Mouse (Mus musculus): Measurements from ENCODE around the gene Med9. TPM values are rescaled to one million over a fixed set of nuclear protein-coding genes. Genes with fewer than 3 reads are reported as not detected.

Gene Med9
- polyA plus RNA-seq, 1 experiment from 2014 or later, result 35.7 TPM

DNA sequence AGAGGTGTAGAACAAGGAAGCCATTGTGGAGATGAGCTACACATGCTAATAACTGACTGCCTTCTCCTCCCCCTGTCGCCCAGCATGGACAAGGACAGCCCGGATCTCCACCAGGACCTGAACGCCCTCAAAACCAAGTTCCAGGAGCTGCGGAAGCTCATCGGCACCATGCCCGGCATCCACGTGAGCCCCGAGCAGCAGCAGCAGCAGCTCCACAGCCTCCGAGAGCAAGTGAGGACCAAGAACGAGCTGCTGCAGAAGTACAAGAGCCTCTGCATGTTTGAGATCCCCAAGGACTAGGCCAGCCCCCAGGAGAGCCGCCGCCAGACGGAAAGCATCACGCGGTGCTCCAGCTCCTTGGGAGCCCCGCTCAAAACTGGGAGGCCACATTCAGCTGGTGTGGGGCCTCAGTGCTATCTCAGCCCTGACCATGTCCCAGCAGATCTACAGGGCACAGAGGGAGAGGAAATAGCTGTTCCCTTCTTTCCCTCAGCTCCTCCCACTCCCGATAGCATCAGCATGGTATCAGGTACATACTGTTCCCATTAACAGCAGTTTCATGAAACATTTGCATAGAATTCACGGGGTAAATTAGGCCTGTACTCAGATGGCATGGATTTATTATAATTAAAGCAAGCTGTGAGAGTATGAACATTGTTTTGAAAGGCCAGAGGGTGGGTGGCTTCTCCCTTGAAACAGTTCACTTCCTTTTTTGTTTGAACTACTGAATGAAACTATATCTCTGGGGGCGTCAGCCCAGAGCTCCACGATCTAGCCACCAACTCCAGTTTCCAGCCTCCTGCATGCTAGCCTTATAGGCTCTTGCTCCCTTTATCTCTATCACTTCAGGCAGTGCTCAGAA, 12.7 kb downstream of the Med9 start:
- H3K9me3 ChIP-seq (replicated peaks; ENCODE audit: control insufficient read depth, low read length), result no peaks in the 10 kb centered on the region
- H3K4me2 ChIP-seq (ENCODE audit: low read length), result no peak overlapping the region
- DNase-seq (ENCODE audit: low spot score) (no peak), ATAC-seq (no peak)
- no peak overlapping the region for H3K4me3 ChIP-seq (ENCODE audit: low read depth, low read length)
- H3K9ac ChIP-seq (ENCODE audit: low read length), result no peak overlapping the region
- H3K27ac ChIP-seq (ENCODE audit: low read depth, low read length), result no peak overlapping the region
- WGBS, result 88% methylated on average over 20 of the region's 20 CpGs
- peaks cover 16% of the 10 kb centered on the region for H3K4me1 ChIP-seq (ENCODE audit: control insufficient read depth, insufficient read depth, low read length)
- H3K36me3 ChIP-seq (ENCODE audit: control insufficient read depth, insufficient read depth, low read length), result peaks cover 18% of the 10 kb centered on the region
- H3K27me3 ChIP-seq (replicated peaks; ENCODE audit: control insufficient read depth, insufficient read depth, low read length), result peaks cover 17% of the 10 kb centered on the region

DNA sequence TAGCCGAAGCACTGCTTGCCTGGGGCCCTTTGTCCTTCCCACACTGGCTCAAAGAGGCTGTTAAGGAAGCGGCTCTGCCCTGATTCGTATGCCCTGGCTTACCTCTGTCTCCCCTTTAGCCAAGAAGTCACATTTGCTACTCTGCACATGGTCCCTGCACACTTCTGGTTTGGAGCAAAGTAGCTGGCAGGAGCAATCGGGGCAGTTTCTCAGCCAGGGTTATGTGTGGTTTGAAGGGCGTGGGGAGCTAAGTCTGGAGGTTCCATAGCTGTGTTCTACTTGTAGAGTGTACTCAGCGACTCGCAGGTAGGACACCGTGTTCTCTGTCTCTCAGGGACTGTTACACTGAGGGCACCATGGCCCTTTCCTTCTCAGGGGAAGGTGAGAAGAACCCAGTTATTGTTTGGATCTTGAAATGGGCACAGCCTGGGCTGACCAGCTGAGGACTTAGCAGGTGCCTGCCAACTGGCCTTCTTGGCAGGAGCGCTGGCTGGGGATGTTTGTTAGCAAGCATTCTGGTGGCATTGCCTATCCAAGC, 13.4 kb downstream of the Med9 start:
- Histone ChIP-seq H3K4me3 (ENCODE audit: low read depth, low read length) (no peak overlapping the region), H3K4me1 (ENCODE audit: control insufficient read depth, insufficient read depth, low read length) (peaks cover 16% of the 10 kb centered on the region), H3K27ac (ENCODE audit: low read depth, low read length) (no peak overlapping the region), H3K9ac (ENCODE audit: low read length) (no peak overlapping the region), H3K4me2 (ENCODE audit: low read length) (no peak overlapping the region), H3K27me3 (replicated peaks; ENCODE audit: control insufficient read depth, insufficient read depth, low read length) (peaks cover 17% of the 10 kb centered on the region), H3K9me3 (replicated peaks; ENCODE audit: control insufficient read depth, low read length) (no peaks in the 10 kb centered on the region), H3K36me3 (ENCODE audit: control insufficient read depth, insufficient read depth, low read length) (peaks cover 18% of the 10 kb centered on the region)
- ATAC-seq (no peak), DNase-seq (ENCODE audit: low spot score) (no peak)
- 88% methylated on average over 9 of the region's 9 CpGs for WGBS

DNA sequence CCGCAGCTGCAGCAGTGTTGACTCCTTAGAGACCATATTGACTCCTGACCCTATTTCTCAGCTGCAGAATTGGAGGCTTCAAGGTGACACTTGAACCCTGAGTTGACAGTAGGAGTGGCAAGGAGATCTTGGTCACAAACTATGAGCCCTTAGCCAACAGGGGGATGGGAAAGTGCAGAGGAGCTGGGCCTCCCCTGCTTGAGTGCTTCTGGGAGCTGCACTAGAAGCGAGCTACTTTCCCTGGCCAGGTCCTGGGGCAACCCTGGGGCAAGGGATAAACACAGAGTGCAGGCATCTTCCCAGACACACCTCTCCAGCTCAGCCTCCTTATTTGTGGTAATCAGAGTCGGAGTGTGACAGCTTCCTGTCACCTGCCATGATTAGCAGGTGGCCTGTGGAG, 14.6 kb downstream of the Med9 start:
- 71% methylated on average over 3 of the region's 3 CpGs for WGBS
- ATAC-seq, result no peak
- Histone ChIP-seq H3K4me2 (ENCODE audit: low read length) (no peak overlapping the region), H3K36me3 (ENCODE audit: control insufficient read depth, insufficient read depth, low read length) (peaks cover 18% of the 10 kb centered on the region), H3K27ac (ENCODE audit: low read depth, low read length) (no peak overlapping the region), H3K4me1 (ENCODE audit: control insufficient read depth, insufficient read depth, low read length) (peaks cover 16% of the 10 kb centered on the region), H3K9ac (ENCODE audit: low read length) (no peak overlapping the region), H3K4me3 (ENCODE audit: low read depth, low read length) (no peak overlapping the region), H3K27me3 (replicated peaks; ENCODE audit: control insufficient read depth, insufficient read depth, low read length) (peaks cover 17% of the 10 kb centered on the region), H3K9me3 (replicated peaks; ENCODE audit: control insufficient read depth, low read length) (no peaks in the 10 kb centered on the region)
- no peak for DNase-seq (ENCODE audit: low spot score)

- peaks cover 16% of the 10 kb centered on the region for H3K4me1 ChIP-seq (ENCODE audit: control insufficient read depth, insufficient read depth, low read length)
- H3K36me3 ChIP-seq (ENCODE audit: control insufficient read depth, insufficient read depth, low read length), result peaks cover 18% of the 10 kb centered on the region
- peaks cover 17% of the 10 kb centered on the region for H3K27me3 ChIP-seq (replicated peaks; ENCODE audit: control insufficient read depth, insufficient read depth, low read length)
- H3K4me2 ChIP-seq (ENCODE audit: low read length), result peak overlapping the region; percentile 91
- ATAC-seq (no peak), DNase-seq (ENCODE audit: low spot score) (peak; percentile 36)
- no peak overlapping the region for H3K27ac ChIP-seq (ENCODE audit: low read depth, low read length)
- no peaks in the 10 kb centered on the region for H3K9me3 ChIP-seq (replicated peaks; ENCODE audit: control insufficient read depth, low read length)
- peak overlapping the region; percentile 49 for H3K9ac ChIP-seq (ENCODE audit: low read length)
- 6% methylated on average over 34 of the region's 34 CpGs for WGBS
- peak overlapping the region; percentile 36 for H3K4me3 ChIP-seq (ENCODE audit: low read depth, low read length)
Observed at GRCm38 (mm10) chr11:59963364-59964162, 15.6 kb downstream of the Med9 start.

DNA sequence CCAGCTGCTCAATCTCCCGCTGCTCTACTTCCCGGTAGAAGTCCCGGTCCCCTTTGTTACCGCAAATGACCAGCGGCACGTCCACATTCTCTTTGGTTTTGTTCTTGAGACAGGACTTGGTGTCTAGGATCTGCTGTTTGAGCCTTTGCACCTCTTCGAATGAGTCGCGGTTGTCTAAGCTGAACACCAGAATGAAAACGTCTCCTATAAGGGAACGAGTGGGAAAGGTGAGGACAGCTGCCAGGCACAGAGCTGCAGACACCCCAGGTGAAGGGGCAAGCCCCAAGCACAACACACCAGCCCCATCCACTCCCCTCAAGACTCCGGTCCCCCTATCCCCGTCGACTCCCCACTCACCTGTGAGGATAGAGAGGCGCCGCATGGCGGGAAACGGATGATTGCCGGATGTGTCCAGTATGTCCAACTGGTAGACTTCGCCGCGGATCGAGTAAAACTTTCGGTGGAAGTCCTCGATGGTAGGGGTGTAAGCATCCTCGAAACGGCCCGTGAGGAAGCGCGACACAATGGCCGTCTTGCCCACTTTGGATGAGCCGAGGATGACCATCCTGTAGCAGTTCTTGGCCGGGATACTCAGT, 16.3 kb downstream of the Med9 start:
- Histone ChIP-seq H3K4me2 (ENCODE audit: low read length) (peak overlapping the region; percentile 91), H3K27ac (ENCODE audit: low read depth, low read length) (no peak overlapping the region), H3K4me3 (ENCODE audit: low read depth, low read length) (peak overlapping the region; percentile 36), H3K9ac (ENCODE audit: low read length) (peak overlapping the region; percentile 58), H3K36me3 (ENCODE audit: control insufficient read depth, insufficient read depth, low read length) (peaks cover 18% of the 10 kb centered on the region), H3K9me3 (replicated peaks; ENCODE audit: control insufficient read depth, low read length) (no peaks in the 10 kb centered on the region), H3K27me3 (replicated peaks; ENCODE audit: control insufficient read depth, insufficient read depth, low read length) (peaks cover 17% of the 10 kb centered on the region), H3K4me1 (ENCODE audit: control insufficient read depth, insufficient read depth, low read length) (peaks cover 16% of the 10 kb centered on the region)
- no peak for ATAC-seq
- 2% methylated on average over 33 of the region's 33 CpGs for WGBS
- peak; percentile 18 for DNase-seq (ENCODE audit: low spot score)

- ATAC-seq (peak; percentile 58), DNase-seq (ENCODE audit: low spot score) (peak; percentile 40)
- peaks cover 18% of the 10 kb centered on the region for H3K36me3 ChIP-seq (ENCODE audit: control insufficient read depth, insufficient read depth, low read length)
- WGBS, result under 1% methylated on average over 28 of the region's 28 CpGs
- H3K27me3 ChIP-seq (replicated peaks; ENCODE audit: control insufficient read depth, insufficient read depth, low read length), result peaks cover 17% of the 10 kb centered on the region
- peak within 1 kb of the TSS; percentile 91 for H3K4me2 ChIP-seq (ENCODE audit: low read length)
- no peak within 1 kb of the TSS for H3K27ac ChIP-seq (ENCODE audit: low read depth, low read length)
- peak within 1 kb of the TSS; percentile 58 for H3K9ac ChIP-seq (ENCODE audit: low read length)
- no peaks in the 10 kb centered on the region for H3K9me3 ChIP-seq (replicated peaks; ENCODE audit: control insufficient read depth, low read length)
- H3K4me1 ChIP-seq (ENCODE audit: control insufficient read depth, insufficient read depth, low read length), result peaks cover 16% of the 10 kb centered on the region
- peak within 1 kb of the TSS; percentile 36 for H3K4me3 ChIP-seq (ENCODE audit: low read depth, low read length)
Observed at GRCm38 (mm10) chr11:59964818-59965217, 16.8 kb downstream of the Med9 start, which contains the start of gene Rasd1. Rasd1 (minus strand) TSS chr11:59964944.

GRCm38 (mm10) chr11:59965227-59966101, 17.5 kb downstream of the Med9 start:
- Histone ChIP-seq H3K27me3 (replicated peaks; ENCODE audit: control insufficient read depth, insufficient read depth, low read length) (peaks cover 17% of the 10 kb centered on the region), H3K4me1 (ENCODE audit: control insufficient read depth, insufficient read depth, low read length) (peaks cover 16% of the 10 kb centered on the region), H3K9me3 (replicated peaks; ENCODE audit: control insufficient read depth, low read length) (no peaks in the 10 kb centered on the region), H3K27ac (ENCODE audit: low read depth, low read length) (no peak overlapping the region), H3K4me3 (ENCODE audit: low read depth, low read length) (peak overlapping the region; percentile 36), H3K9ac (ENCODE audit: low read length) (peak overlapping the region; percentile 58), H3K36me3 (ENCODE audit: control insufficient read depth, insufficient read depth, low read length) (peaks cover 18% of the 10 kb centered on the region), H3K4me2 (ENCODE audit: low read length) (peak overlapping the region; percentile 91)
- 35% methylated on average over 25 of the region's 25 CpGs for WGBS
- ATAC-seq (peak; percentile 84), DNase-seq (ENCODE audit: low spot score) (peak; percentile 70)

- Histone ChIP-seq H3K9me3 (replicated peaks; ENCODE audit: control insufficient read depth, low read length) (no peaks in the 10 kb centered on the region), H3K27ac (ENCODE audit: low read depth, low read length) (no peak overlapping the region), H3K4me2 (ENCODE audit: low read length) (no peak overlapping the region), H3K9ac (ENCODE audit: low read length) (no peak overlapping the region), H3K4me3 (ENCODE audit: low read depth, low read length) (no peak overlapping the region), H3K4me1 (ENCODE audit: control insufficient read depth, insufficient read depth, low read length) (peaks cover 16% of the 10 kb centered on the region), H3K27me3 (replicated peaks; ENCODE audit: control insufficient read depth, insufficient read depth, low read length) (peaks cover 17% of the 10 kb centered on the region), H3K36me3 (ENCODE audit: control insufficient read depth, insufficient read depth, low read length) (peaks cover 12% of the 10 kb centered on the region)
- DNase-seq (ENCODE audit: low spot score) (no peak), ATAC-seq (no peak)
- WGBS, result 75% methylated on average over 4 of the region's 4 CpGs
Observed at GRCm38 (mm10) chr11:59966102-59966483, 18.1 kb downstream of the Med9 start.
